Mouse (Mus musculus) mammary gland, adult 2 months (tissue): ENCODE measurements around the gene Fbxw14. TPM values are rescaled to one million over a fixed set of nuclear protein-coding genes. Genes with fewer than 3 reads are reported as not detected.

Source experiments
- polyA plus RNA-seq: library from polyadenylated mRNA; depleted of rRNA; stranded (reverse); fragments of >200 nt; gene quantifications from 2 replicates; pipeline ENCODE4 v1.2.3, GENCODE M21; 2012; ENCODE audit warnings: low replicate concordance; rRNA removed

Gene Fbxw14
- not detected in 2 replicates for polyA plus RNA-seq

GRCm38 (mm10) chr9:109287576-109287975 is at the start of gene Fbxw14:
Gene Fbxw14 (minus strand): TSS chr9:109287676.

GRCm38 (mm10) chr9:109234654-109235053 is 52.8 kb downstream of the Fbxw14 start, which contains the start of gene Fbxw20:
Gene Fbxw20 (minus strand): TSS chr9:109234754.

Other genes with a start within 250 kb of the Fbxw14 start
- 1,951 and 3,448 TPM in 2 replicates for gene Shisa5, start 249.1 kb downstream of the Fbxw14 start, polyA plus RNA-seq
- gene Trex1, start 227.9 kb downstream of the Fbxw14 start, polyA plus RNA-seq = 177 and 211 TPM in 2 replicates
- 22.4 and 28.7 TPM in 2 replicates for gene Atrip, start 213.6 kb downstream of the Fbxw14 start, polyA plus RNA-seq
- 5.1 and 6.6 TPM in 2 replicates for gene Ccdc51, start 205.2 kb downstream of the Fbxw14 start, polyA plus RNA-seq
- 40.4 and 49.2 TPM in 2 replicates for gene Tma7, start 205.1 kb downstream of the Fbxw14 start, polyA plus RNA-seq
- gene Plxnb1, start 192.3 kb downstream of the Fbxw14 start, polyA plus RNA-seq = 8.5 and 10.8 TPM in 2 replicates
- not detected in 2 replicates for gene Fbxw21, start 125.6 kb downstream of the Fbxw14 start, polyA plus RNA-seq
- gene Fbxw13, start 91.7 kb downstream of the Fbxw14 start, polyA plus RNA-seq = 0.16 TPM in 1 of 2 replicates, not detected in the other
- gene Fbxw20, start 52.9 kb downstream of the Fbxw14 start, polyA plus RNA-seq = not detected in 2 replicates
- gene Fbxw28, start 52.0 kb upstream of the Fbxw14 start, polyA plus RNA-seq = not detected in 2 replicates
- gene Fbxw22, start 116.6 kb upstream of the Fbxw14 start, polyA plus RNA-seq = not detected in 2 replicates
- not detected in 2 replicates for gene Fbxw16, start 161.5 kb upstream of the Fbxw14 start, polyA plus RNA-seq
- gene Fbxw19, start 208.2 kb upstream of the Fbxw14 start, polyA plus RNA-seq = not detected in 2 replicates